Mouse (Mus musculus): Measurements from ENCODE around the gene Cdc42ep5.

Gene Cdc42ep5

DNA sequence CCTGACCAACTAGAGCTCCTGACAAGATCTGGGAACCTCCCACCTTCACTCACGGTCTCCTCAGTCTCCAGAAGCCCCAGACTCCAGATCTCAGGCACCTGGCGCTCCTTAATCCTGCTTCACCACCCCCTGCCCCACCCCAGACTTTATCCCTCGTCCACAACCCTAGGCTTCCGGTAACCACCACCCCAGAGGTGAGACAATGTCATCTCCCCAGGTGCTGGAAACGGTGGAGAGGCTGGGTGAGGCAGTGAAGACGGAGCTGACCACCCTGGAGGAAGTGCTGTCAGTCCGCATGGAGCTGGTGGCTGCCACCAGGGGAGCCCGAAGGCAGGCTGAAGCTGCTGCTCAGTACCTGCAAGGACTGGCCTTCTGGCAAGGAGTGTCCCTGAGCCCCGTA lies 39.4 kb downstream of the Cdc42ep5 start:
- no peak for DNase-seq (ENCODE audit: low spot score)

GRCm38 (mm10) chr7:4124856-4125255 lies 39.8 kb downstream of the Cdc42ep5 start:
- no peak for DNase-seq (ENCODE audit: low spot score)

- DNase-seq (ENCODE audit: low spot score): no peak
These were observed 40.3 kb downstream of the Cdc42ep5 start for GRCm38 (mm10) chr7:4124315-4124759.

DNA sequence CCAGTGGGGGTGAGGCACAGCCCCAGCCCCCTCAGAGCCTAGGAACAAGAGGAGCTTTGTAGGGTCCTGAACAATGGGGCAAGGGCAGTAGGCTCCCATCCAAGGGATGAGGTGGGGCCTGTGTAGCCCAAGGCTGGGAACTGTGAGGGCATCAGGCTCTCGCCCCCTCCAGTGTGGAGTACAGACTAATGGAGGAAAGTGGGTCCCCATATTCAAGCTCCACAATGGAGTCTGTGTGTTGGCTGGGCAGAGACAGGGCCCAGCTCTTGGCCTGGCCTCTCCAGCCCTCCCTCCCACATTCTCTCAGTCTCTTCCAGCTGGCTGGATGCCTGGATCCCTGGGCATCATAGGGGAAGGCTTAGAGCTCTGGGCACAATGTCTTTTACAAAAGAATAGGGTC lies 40.9 kb downstream of the Cdc42ep5 start:
- DNase-seq (ENCODE audit: low spot score): no peak

- DNase-seq (ENCODE audit: low spot score): no peak
These were observed 41.9 kb downstream of the Cdc42ep5 start for GRCm38 (mm10) chr7:4122783-4123182.

GRCm38 (mm10) chr7:4122076-4122768 lies 42.4 kb downstream of the Cdc42ep5 start:
- no peak for DNase-seq (ENCODE audit: low spot score)

DNA sequence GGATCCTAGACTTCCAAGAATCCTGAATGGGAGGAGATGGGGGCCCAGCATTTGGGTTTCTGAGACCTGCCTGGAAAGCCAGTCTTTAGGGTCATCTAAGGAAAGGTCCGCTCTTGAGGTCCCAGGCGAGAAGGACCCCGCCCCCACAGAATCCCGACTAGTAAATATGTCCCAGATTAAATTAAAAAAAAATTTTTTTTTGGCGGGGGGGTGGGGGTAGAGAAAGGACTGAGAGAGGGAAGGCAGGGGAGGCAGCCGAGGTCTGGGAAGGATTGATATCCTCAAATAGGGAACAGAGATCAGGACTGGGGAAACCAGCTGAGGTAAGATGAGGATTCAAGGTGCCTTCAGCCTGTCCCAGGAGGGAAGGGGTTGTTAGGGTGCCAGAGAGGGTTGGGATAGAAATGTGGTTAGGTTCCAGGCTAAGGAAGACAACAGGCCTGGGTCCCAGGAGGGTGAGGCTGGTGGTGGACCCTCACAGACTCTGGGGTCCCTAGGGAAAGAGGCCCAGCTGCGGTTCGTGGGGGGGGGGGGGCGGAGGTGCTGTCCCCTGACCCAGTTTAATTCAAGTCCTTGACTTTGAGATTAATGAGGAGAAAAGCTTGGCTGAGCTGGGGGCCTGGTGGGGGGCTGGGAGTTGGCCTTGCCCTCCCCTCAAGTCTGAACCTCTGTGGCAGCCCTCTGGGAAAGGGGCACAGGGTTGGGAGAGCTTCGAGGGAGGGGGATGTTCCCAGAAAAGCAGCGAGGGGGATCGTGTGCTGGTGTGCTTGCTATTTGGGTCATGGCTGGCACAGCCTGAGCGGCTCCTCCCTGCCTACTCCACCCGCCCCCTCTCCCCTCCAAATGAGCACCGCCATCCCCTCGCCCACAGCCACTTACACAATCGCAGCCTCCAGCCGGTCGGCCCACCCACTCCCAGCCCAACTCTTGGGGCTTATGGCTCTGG lies 44.4 kb downstream of the Cdc42ep5 start:
- no peak for DNase-seq (ENCODE audit: low spot score)

DNA sequence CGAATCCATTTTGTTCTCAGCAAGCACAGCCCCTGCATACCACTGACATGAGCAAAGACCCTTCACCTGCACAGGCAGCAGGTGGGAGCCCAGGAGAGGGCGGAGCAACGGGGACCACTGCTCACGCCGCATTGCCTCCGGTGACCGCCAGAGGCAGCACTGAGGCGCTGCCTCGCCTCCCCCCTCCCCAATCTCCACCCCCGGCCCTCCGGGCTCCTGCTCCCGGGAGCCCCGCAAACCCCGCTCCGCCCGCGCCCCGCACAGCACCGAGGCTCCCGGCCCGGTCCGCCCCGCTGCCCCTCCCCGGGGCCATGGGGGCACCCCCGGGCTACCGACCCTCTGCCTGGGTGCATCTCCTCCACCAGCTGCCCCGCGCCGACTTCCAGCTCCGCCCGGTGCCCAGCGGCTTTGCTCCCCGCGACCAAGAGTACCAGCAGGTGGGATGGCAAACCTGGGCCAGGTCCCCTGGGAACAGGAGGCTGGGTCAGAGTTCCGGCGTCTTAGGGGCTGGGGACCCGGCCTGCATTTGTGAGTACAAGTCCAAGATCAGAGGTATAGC lies 45.2 kb downstream of the Cdc42ep5 start, which contains the start of gene Ttyh1:
Gene Ttyh1 (plus strand): TSS at position 65 of the 559 bp plus-strand sequence.
- DNase-seq (ENCODE audit: low spot score): no peak

DNA sequence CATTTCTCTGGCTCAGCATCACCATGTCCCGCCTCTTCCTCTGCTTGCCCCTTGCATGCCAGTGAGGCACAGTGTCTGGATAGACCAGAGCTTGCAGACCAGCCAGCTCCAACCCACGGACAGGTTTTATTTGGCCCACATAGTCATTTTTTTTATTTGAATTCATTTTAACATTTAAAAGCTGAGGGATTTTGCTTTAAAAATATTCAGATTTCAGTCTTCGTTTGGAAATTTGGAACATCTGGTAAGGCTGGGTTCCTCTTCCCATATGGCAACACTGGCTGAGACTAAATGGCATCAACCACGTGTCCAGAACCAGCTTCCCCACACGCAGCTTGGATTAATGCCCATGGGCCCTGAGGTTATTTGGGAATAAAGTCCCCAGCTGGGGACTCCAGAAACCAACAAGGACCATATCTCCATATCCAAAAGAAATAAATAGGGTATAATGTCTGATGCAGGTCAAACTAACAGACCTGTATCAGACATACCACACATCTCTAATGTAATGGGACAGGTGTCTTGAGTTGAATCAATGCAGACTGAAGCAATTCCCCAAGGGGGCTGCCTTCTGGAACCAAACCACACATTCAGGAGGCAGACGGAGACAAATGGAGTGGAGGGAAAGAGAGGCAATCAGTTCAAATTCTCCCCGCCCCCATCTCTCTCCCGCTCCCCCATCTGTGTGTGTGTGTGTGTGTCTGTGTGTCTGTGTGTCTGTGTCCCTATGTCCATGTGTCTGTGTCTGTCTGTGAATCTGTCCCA lies 47.4 kb downstream of the Cdc42ep5 start:
- DNase-seq (ENCODE audit: low spot score): no peak

DNA sequence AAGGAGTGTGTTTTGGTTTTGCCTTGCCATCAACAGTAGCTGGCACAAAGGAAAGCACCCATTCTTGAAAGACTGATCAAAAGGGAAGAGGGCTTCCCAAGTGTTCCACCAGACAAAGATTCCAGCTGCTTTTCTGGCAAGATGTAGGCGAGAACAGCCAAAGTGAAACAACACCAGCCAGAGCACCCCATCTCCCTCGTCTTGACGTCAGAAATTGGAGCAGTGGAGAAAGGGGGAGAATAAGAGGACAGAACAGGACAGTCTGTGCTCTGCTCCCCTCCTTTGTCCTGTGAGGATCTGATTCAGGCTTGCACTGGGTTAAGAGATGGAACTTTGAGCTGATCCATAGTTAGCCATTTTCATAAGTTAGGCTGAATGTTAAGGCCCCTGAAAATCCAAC lies 52.9 kb downstream of the Cdc42ep5 start:
- DNase-seq (ENCODE audit: low spot score): no peak

GRCm38 (mm10) chr7:4103411-4103810 lies 61.2 kb downstream of the Cdc42ep5 start:
- DNase-seq (ENCODE audit: low spot score): peak; percentile 39
